Mouse (Mus musculus) kidney, adult 11 months (tissue): Measurements from ENCODE around the gene Zbtb5.
"Not testable (repeated sequence)": the region's sequence is repeated elsewhere in the genome, so short reads cannot be mapped to it uniquely, and the experiment has no call there.

Experiments
- DNase-seq: peaks from one replicate; pipeline ENCODE4 v3.0.0; 2022

The Zbtb5 gene

GRCm38 (mm10) chr4:45010806-45011415, 1.3 kb downstream of the Zbtb5 start:
- peak; percentile 40 for DNase-seq

DNA sequence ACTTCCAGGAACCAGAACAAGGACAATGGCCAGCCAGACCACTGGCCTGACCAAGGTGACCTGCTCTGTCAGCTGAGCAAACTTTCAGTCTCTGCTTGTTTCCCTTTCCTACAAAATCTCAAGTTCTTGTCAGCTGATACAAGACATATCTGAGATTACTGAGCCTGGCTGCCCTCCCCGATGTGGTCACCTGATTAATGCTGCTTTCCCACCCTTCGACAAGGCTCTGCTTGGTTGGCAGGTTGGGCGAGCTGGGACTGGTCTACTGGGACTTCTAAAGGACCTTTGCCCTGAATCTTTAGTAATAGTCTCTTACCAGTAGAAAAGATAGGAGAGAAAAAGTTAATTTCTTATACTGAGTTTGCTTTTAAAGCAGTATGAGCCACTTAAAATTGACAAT, 6.8 kb downstream of the Zbtb5 start:
- peak; percentile 79 for DNase-seq

- DNase-seq: no peak
These were observed 12.2 kb downstream of the Zbtb5 start for GRCm38 (mm10) chr4:45000001-45000400.

DNA sequence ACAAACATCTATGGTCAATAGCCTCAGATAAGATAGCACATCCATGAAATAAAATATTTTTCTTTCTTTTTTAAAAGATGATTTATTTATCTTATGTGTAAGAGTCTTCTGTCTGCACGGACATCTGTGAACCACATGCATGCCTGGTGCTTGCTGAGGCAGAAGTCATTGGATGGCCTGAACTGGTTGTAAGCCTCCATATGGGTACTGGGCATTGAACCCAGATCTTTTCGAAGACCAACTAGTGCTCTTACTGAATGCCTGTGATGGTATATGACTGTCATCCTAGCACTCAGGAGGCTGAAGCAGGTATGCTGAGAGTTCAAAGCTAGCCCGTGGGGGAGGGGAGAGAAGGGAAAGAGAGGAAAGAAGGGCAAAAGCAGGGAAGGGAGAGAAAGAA, 14.1 kb downstream of the Zbtb5 start:
- no peak for DNase-seq

DNA sequence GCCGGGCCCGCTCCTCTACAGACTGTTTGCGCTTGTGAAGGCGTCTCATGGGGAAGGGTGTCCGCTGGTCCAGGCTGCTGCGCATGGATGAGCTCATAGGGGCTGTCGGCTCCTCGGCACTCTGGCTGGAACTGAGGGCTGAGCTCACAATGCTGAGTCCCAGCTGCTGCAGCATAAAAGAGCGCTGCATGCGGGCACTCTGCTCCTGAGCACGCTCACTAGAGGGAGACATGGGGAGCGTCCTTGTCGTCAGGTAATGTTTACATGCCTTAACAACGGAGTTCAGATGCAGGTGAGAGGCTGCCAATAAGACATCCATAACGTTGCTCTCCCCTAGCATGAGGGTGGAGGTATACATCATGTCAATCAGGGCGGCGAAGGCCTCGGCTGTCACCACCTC, 17.4 kb downstream of the Zbtb5 start:
- no peak for DNase-seq

DNA sequence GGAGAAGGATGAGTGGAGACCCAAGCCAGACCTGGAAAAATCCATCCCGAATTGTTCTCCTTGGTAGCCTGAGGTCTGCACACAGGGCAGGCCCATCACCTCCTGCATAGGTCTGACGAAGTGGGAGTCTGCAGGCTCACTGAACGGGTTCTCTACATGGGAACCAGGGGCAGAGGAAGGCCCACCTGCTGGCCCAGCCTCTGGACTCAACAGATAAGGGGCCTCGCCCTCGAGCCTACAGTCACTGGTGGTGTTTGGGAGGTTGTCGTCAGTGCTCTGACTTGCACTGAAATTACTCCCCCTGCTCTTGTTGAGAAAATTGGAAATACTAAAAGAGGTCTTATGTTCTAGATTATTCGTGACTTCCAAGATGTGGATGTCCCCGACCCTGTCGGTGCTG, 18.4 kb downstream of the Zbtb5 start:
- no peak for DNase-seq

DNA sequence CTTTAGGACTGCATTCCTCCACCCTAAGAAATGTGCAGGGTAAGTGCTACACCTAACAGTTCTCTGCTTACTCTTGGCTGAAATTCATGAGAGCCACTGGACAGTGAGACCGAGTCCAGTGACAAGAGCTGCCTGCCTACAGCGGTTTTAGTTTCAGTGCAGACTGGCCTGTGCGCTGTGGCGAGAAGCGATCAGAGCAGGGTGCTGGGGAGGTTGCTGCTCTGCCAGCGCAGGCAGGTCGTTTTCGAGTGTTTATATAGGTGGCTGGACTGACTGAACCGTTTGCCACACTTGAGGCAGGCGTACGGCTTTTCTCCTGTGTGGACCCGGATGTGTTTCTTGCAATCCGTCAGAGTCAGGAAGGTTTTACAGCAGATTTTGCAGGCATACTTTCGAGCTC, 19.0 kb downstream of the Zbtb5 start:
- DNase-seq: not testable (repeated sequence)

GRCm38 (mm10) chr4:44992330-44992729, 19.9 kb downstream of the Zbtb5 start:
- DNase-seq: not testable (repeated sequence)

GRCm38 (mm10) chr4:44990560-44990959, 21.7 kb downstream of the Zbtb5 start:
- no peak for DNase-seq

DNA sequence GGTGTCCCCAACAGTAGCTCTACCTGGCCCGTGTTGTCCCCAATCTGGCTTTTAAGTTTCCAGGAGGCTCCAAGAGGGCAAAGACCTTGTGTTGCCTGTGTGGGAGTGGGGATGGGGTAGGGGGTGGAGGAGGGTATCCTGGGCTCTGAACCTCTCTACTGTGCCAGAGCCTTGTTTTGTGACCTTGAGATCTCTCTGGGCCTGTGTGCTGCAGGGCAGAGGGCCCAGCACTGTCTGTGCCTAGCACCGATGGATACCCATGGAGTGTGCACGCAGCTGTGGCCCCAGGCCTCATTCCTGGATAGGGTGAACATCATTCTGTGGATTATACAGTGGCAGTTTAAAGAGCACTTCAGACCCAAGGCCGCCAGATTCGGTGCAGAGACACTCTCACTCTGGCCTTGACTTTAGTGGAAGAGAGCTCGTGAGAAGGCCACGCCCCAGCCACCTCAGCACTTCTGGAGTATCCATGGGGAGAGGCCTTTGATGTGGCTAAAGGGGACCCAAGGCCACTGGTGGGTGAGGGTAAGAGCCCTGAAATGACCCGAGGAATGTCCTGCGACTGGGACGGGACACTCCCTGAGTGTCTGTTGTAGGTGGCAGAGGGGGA, 29.0 kb downstream of the Zbtb5 start:
- peak; percentile 27 for DNase-seq

DNA sequence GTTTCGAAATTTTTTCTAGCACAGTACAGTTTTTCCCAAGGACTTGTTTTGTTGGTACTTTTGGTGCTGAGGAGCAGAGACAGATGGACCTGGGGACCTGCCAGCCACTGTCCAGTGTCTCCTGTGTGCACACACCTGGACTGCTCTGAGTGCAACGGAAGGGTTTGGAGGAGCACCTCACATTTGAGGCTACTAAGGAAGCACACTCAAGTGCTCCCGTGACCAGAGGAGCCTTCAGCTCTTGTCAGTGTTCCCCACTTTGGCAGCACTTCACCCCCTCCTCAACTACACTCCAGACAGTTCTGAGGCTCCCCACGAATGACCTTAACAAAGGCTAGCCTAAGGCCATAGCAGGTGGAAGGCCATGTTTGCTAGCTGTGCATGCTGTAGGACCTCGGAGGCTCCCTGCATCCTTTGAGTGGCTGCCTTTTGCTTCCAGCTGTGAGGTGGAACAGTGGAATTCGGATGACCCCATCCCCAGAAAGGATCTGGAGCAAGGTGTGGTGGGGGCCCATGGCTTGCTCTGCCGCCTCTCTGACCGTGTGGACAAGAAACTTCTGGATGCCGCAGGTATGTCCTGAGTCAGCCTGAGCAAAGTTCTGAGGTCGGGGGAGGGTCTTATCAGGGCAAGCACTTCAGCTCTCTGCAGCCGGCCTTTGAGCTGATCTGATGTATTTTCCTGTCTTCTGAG, 29.6 kb downstream of the Zbtb5 start:
- DNase-seq: no peak

GRCm38 (mm10) chr4:44981974-44982287, 30.3 kb downstream of the Zbtb5 start:
- DNase-seq: no peak

DNA sequence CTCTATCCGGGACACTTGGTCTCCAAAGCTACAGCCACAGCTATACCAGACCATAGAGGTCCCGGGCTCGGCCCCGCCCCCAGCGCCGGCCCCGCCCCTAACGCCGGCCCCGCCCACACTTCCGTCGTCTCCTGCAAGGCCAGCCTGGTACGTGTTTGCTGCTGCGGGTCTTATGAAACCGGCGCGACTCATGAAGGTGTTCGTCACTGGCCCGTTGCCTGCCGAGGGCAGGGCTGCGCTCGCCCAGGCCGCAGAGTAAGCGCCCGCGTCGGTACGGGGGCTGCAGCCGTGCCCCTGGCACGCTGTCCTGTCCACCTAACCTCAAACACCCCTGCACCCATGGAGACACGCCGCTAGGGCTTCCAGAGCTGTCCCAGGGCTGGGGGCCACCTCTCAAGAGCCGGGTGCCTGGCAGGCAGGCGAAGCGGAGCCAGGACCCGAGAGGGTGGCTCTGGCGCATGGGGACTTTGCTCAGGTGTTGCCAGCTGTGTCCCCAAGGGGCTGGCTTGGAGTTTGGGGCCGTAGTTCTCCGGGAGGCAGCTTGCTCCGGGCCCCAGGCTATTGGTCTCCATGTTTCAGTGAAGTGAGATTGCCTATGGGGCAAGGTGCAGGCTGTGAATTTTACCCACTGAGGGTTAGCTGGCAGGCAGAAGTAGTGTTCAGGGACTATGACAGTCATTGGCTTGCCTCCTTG, 30.8 kb downstream of the Zbtb5 start, which contains the start of gene Grhpr:
Grhpr (plus strand) TSS at position 116 of the 694 bp plus-strand sequence.
- DNase-seq: peak; percentile 86

- DNase-seq: peak; percentile 82
These were observed 32.3 kb downstream of the Zbtb5 start for GRCm38 (mm10) chr4:44979794-44980338.

DNA sequence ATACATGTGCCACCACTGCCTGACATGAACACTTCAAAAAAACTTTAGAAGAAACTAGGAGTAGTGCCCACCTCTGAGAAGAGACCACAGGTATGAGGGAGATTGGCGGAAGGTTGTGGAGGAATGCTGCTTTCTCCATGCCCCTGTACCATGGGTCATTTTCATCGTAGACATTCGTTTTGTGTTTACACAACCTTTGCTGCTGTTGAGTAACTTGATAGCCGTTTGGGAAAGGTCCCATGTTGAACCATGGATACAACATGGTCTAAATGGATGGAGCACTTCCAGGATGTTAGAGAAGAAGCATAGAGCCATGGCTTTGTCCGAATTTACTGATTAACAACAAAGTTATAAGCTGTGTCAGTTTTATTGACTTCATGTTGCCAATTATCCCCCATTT, 34.0 kb downstream of the Zbtb5 start:
- no peak for DNase-seq

GRCm38 (mm10) chr4:44976921-44977710, 35.1 kb downstream of the Zbtb5 start:
- DNase-seq: no peak

DNA sequence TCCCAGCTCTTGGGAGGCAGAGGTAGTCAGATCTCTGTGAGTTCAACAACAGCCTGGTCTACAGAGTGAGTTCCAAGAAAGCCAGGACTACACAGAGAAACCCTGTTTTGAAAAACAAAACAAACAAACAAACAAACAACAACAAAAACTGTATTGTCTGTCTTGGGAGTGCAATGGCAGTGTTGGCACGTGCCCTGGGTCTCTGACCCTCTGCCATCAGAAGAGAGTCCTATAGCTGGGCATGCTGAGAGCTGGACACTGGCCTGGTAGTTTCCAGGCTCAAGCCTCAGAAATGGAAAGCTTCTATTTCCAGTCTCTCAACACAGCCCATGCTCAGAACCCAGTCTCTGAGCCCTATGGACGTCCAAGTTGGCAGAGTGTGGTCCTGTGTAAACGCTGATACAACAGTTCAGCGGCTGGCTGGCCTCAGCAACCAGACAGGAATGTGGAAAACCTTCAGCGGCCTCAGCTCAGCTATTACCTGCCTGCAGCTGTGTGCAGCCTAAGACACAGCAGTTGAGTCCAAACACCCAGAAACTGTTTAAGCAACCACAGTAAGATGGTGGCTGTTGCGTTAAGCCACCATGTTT, 36.1 kb downstream of the Zbtb5 start:
- no peak for DNase-seq

GRCm38 (mm10) chr4:44974331-44974730, 37.9 kb downstream of the Zbtb5 start:
- DNase-seq: peak; percentile 49

DNA sequence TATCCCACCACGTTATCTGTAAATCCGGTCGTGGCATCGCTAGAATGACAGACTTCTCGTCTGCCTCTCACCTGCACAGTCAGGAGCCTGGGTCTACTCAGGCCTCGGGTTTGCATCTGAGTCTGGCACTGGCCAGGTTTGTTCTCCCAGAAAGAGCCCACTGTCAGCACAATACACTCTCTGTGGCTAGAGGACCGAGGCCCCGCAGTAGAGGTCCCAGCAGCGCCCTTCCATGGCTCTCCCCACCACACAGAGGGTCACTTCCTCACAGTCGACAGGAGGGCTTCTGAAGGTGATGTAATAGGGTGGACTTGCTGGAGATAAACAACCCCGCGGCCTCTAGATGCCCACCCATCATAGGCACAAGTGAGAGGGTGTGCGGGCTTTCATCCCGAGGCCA, 38.3 kb downstream of the Zbtb5 start:
- no peak for DNase-seq

DNA sequence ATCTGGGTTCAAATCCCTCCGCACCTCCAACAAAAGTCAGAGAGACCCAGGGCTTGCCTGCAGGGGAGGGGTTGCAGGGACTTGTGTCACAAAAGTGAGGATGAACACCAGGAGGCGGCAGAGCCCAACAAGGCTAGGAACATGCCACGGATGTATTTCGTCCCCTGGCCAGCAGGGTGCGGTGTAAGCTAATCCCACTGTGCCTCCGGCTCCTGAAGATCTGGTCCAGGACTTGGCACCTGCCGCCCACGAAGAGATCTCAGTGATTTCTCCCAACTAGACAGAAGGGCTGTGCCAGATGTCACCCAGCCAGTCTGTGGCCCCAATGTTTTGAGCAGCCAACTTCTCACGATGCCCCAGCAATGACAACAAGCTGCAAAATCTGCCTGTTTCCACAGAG, 38.8 kb downstream of the Zbtb5 start:
- DNase-seq: peak; percentile 89

- no peak for DNase-seq
These were observed 41.6 kb downstream of the Zbtb5 start for GRCm38 (mm10) chr4:44970612-44971110.

DNA sequence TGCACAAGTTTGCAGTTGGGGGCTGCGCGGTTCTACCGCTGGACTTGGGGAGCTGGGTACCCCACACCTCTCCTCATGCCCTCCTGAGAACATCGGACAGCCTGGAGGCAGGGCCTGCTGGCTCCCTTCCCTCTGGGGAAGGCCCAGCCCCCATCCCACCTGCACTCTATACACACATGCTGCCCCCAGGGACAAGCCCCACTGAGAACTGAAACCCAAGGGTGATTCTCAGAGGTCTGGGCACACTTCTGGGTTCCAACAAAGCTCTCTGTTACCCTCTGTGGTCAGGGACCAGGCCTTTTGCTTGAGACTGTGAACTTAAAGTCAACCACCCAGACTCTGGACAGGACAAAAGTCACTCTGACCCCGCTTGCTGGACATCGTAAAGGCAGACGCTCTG, 42.2 kb downstream of the Zbtb5 start:
- DNase-seq: no peak
